Mouse (Mus musculus) hematopoietic multipotent progenitor cell, adult 10-12 weeks (in vitro differentiated cells): ENCODE measurements around the gene Suds3. TPM values are rescaled to one million over a fixed set of nuclear protein-coding genes. Genes with fewer than 3 reads are reported as not detected.

Source experiments
- polyA plus RNA-seq: library from polyadenylated mRNA; stranded (reverse); fragments of >175 nt; gene quantifications from 2 replicates; pipeline ENCODE4 v1.2.3, GENCODE M21; 2012; ENCODE audit warnings: low replicate concordance

The Suds3 gene
- polyA plus RNA-seq = 44.5 and 64.3 TPM in 2 replicates

GRCm38 (mm10) chr5:117115836-117116366 is at the start of gene Suds3:
Suds3 (minus strand) TSS chr5:117116113.

GRCm38 (mm10) chr5:117119777-117120488 is 4.0 kb upstream of the Suds3 start, which contains the start of gene Taok3:
Taok3 (plus strand) TSS chr5:117120129.

Other genes with a start within 250 kb of the Suds3 start
- gene Taok3, start 4.0 kb upstream of the Suds3 start, polyA plus RNA-seq = 26.2 and 31.1 TPM in 2 replicates
- gene Pebp1, start 171.5 kb upstream of the Suds3 start, polyA plus RNA-seq = 252 and 389 TPM in 2 replicates
- 11.0 and 18.7 TPM in 2 replicates for gene Vsig10, start 203.0 kb upstream of the Suds3 start, polyA plus RNA-seq
- 30.0 and 61.0 TPM in 2 replicates for gene Wsb2, start 241.2 kb upstream of the Suds3 start, polyA plus RNA-seq